Mouse (Mus musculus) c-Kit-positive CD71-negative TER-119-negative erythroid progenitor cells, embryonic 14.5 days (primary cell): Measurements from ENCODE around the gene Ifitm7.
"Not testable (repeated sequence)": the region's sequence is repeated elsewhere in the genome, so short reads cannot be mapped to it uniquely, and the experiment has no call there.

Source experiments
- DNase-seq: peaks from one replicate; pipeline ENCODE4 v3.0.0-alpha.2; 2013; ENCODE audit warnings: low read depth

The Ifitm7 gene

DNA sequence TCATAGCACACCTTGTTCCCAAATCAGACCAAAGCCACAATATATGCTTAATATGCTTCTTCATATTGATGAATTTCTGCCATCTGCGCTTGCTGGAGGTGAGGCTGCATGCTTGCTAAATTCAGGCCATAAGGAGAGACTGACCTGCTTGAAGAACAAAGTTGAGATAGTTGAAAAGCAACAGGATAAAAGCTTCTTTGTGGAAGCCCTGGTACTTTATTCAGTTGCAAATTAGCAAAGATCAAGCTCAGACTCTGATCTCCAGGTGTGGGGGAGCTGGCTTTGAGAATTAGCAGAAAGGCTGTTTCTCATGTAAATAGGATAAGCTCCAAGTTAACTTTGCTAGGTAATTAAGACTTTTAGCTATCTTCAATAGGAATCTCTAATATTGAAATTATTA is 9.7 kb downstream of the Ifitm7 start:
- DNase-seq = not testable (repeated sequence)

DNA sequence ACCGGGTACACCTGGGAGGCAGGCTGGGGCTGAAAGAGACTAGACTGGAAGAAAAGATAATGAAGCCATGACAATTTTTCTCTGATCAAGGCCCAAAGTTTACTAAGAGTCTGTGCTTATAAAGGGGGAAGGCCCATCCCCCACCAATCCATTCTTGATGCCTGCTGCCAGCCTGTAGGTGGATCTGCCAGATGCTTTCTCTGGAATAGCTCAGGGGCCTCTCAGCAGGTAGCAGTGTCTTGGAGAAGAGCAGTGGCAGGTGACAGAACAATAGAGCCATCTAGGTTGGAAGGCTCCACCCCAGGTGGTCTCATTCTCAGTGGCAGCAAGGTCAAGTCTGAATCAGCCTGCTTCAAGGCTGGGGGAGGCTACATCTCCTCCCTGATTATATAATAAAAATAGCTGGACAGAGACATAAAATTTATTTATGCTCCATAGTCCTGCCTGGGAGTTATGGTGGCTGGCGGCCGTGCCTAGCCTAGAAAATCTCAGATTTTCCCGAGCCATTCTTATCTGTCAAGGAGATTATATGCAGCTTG is 10.3 kb downstream of the Ifitm7 start:
- DNase-seq = not testable (repeated sequence)

DNA sequence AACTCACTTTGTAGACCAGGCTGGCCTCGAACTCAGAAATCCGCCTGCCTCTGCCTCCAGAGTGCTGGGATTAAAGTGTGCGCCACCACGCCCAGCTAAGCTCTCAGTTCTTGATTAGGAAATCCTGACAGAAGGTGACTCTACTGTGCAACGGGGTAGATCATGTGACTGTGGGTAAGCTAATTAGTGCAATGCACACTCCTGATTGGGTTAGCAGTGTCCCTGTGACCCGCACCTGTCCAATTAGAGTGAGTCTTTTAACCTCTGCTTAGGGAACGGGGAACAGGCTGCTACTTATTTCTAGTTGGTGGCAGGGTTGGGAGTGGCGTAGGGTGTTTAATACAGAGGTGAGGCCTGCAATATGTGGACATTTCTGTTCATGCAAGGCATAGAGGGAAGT is 14.6 kb downstream of the Ifitm7 start:
- no peak for DNase-seq

DNA sequence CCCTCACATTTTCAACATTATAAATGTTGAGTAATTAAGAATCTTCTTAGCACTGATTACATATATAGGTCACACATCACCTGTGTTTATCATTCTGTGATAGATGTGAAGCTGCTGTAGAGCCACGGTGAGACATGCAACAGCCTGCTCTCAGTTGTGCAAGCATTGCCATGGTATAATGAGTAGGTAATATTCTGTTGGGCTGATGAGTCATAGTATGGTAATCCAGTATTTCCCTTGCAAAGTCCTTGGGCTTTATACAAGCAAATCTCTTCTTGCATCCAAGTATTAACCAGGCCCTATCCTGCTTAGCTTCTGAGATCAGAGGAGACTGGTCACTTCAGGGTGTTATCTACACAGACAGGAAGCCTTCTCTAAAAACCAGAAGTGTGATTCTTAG is 17.6 kb downstream of the Ifitm7 start:
- no peak for DNase-seq

DNA sequence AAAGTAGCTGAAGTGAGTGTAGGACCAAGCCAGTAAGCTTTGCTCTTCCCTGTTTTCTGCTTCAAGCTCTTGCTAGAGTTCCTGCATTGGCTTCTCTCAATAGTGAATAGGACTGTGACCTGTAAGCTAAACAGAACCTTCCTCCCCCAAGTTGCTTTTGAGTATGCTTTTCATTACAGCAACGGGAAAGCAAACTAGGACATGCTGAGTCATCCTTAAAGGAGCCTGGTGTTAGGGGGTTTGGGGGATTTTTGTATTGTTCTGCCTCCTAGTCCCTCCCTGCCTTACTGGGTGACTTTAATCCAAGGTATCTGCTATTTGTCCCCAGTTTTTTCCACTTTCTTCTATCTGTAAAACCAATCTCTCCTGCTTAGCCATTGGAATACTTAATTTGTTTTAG is 24.6 kb downstream of the Ifitm7 start:
- no peak for DNase-seq

DNA sequence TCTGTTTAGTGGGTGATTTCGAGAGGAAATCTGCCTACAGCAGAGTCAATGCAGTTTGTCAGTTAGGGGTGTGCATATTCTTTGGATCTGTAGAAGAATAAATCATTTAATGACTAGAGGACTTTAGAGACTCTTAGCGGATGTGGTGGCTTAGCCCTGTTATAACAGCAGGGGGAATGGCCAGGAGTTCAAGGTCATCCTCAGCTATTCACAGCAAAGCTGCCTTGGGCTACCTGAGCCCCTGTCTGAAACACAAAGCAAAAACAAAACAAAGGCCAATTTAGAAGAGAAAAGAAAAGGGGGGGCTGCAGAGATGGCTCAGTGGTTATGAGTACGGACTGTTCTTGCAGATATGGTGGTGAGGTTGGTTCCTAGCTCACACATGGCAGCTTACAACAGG is 35.4 kb downstream of the Ifitm7 start:
- DNase-seq = no peak

DNA sequence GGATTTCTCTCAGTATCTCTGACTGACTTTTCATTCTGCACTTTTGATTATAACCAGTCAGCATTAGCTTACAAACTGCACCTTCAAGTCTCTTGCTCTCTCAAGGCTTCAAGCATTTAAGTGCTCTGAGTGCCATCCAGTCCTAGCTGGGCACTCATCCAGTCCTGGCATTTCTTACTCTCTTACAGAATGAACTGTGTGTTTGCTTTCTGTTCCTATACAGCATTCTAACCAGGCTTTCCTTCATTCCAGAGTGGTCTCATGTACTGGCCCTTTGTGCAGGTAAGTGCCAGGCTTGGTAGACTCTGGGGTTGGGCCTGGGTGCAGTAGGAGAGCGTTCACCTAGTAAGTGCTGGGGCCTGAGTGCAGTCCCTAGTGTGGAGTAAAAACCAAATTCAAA is 40.4 kb downstream of the Ifitm7 start:
- no peak for DNase-seq

DNA sequence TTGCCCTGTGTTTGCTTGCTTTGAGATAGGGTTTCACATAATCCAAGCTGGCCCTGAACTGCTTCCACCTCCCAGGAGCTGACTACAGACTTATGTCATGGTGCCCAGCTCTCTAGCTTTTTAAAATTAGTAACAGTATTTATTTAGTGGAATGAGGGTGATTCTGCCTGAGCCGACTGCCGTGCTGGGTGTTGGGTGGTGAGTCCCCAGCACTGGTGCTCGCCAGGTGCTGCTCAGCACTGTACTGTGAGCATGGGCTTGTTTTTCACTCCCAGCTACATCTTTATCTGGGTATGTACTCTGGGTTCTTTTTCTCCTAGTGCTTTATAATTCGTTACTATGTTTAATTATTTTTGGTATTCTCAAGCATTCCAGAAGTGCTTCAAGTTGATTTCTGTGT is 41.5 kb downstream of the Ifitm7 start:
- no peak for DNase-seq

DNA sequence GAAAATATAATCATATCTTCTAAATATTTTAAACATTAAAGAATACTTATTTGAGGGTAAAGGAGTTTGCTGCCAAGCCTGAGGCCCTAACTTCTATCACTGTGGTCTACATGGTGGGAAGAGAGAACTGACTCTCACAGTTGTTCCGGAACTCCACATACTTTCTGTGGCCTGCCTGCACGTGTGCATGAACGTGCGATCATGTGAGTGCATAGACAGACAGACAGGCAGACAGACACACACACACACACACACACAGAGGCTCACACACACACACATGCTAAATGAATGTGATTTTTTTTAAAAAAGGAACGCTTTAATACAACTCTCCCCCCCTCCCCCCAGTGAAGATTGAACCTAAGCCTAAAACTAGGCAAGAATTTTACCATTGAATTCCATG is 41.9 kb downstream of the Ifitm7 start:
- no peak for DNase-seq

DNA sequence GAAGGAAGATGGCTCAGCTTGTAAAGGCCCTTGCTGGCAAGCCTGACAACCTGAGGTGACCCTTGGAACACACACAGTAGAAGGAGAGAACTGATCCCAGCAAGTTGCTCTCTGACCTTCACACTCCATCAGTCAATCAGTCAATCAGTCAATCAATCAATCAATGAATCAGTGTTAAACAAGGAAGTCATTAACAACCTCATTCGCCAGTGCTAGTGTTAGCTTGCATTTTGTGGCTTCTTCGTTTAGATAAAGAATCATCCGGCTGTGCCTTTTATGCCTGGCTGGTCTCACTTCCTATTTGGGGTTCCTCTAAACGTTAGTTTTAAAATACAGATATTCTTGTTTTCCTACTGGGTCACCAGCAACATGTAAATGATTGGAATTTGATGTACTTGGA is 42.5 kb downstream of the Ifitm7 start:
- DNase-seq = no peak

DNA sequence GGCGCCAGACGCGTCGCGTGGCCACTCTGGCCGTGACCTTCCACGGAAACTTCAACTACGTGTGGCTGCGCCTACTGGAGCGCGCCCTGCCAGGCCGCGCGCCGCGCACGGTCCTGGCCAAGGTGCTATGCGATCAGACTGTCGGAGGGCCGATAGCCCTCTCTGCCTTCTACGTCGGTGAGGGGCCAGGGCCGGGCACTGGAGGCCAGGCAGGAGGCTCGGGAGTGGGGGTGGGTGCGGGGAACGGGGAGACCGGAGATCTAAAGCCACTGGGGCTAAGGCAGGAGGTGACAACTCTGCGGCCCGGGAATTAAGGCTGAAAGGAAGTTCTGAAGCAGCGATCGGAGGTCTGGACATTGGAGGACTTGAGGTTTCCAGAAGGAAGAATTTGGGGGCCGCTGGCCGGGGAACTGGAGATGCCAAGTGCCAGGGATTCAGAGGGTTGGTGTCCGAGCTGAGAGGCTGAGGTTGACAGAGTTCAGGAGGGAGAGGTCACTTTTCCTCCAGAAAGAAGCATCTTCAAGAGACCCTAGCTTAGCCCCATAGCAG is 45.8 kb downstream of the Ifitm7 start:
- DNase-seq = no peak

DNA sequence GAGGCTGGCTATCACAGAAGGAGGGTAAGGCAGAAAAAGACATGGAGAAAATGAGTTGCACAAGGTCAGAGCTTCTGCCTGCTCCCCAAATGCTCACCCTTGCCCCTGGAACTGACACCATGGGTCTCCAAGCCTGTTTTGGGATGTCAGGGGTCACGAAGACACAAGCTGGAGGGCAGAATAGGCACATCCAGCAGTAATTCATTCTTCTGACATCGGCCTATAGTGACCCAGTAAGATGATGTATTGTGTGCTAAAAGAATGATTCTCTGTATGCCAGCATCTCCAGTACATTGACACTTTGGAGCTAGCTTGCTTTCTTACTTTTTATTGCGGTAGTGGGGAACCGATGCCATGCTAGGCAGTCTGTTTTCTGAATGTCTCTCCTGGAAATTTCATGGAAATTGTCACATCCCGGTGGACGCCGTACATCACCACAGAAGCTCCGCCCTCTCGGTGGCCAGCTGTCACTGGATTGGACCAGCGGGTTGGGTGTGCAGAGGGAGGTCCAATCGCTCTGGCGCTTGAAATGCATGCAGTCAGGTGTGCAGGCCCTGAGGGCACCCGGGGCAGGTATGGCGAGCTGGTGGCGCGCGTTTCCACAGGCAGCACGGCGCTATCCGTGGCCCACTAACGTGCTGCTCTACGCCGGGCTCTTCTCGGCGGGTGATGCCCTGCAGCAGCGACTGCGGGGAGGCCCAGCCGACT is 46.4 kb downstream of the Ifitm7 start:
- DNase-seq = no peak
